Mouse (Mus musculus): ENCODE measurements around the gene Traf3. TPM values are rescaled to one million over a fixed set of nuclear protein-coding genes. Genes with fewer than 3 reads are reported as not detected.

Traf3 gene
- 10 to 100 TPM; 31.4 to 36.9 TPM for total RNA-seq (2021)
- long read RNA-seq, experiment 1, full-length matches to known transcripts = 2 of 19 reads
- long read RNA-seq, experiment 1, partial matches to known transcripts = 0 of 19 reads
- long read RNA-seq, experiment 1, other reads (novel, unspliced or antisense) = 17 of 19 reads
- long read RNA-seq, experiment 2, full-length matches to known transcripts = 2 of 15 reads
- long read RNA-seq, experiment 2, partial matches to known transcripts = 13 of 15 reads
- long read RNA-seq, experiment 2, other reads (novel, unspliced or antisense) = 0 of 15 reads

GRCm38 (mm10) chr12:111165831-111166591 lies at the start of gene Traf3:
TSS of gene Traf3 (plus strand) at chr12:111166370.
- peak; percentile 77 to 78 for DNase-seq (ENCODE audit: low spot score in 2 of 2)

- no peak for DNase-seq (ENCODE audit: low spot score in 2 of 2)
These were observed 46.6 kb upstream of the Traf3 start for GRCm38 (mm10) chr12:111119506-111120085.

GRCm38 (mm10) chr12:111120976-111121645 lies 45.1 kb upstream of the Traf3 start:
- no peak for DNase-seq (ENCODE audit: low spot score in 2 of 2)

GRCm38 (mm10) chr12:111122332-111122852 lies 43.8 kb upstream of the Traf3 start:
- no peak for DNase-seq (ENCODE audit: low spot score in 2 of 2)

- DNase-seq (ENCODE audit: low spot score in 2 of 2) = no peak
These were observed 41.4 kb upstream of the Traf3 start for GRCm38 (mm10) chr12:111124601-111125260.

GRCm38 (mm10) chr12:111125666-111126065 lies 40.5 kb upstream of the Traf3 start:
- DNase-seq (ENCODE audit: low spot score in 2 of 2) = no peak

- no peak for DNase-seq (ENCODE audit: low spot score in 2 of 2)
These were observed 32.0 kb upstream of the Traf3 start for GRCm38 (mm10) chr12:111134169-111134568.

- peak in 1 of 2 experiments; percentile 22 for DNase-seq (ENCODE audit: low spot score in 2 of 2)
These were observed 31.1 kb upstream of the Traf3 start for GRCm38 (mm10) chr12:111134791-111135733.

- no peak for DNase-seq (ENCODE audit: low spot score in 2 of 2)
These were observed 30.2 kb upstream of the Traf3 start for GRCm38 (mm10) chr12:111135953-111136352.

- DNase-seq (ENCODE audit: low spot score in 2 of 2) = no peak
These were observed 29.1 kb upstream of the Traf3 start for GRCm38 (mm10) chr12:111137079-111137478.

GRCm38 (mm10) chr12:111143005-111143508 lies 23.1 kb upstream of the Traf3 start:
- no peak for DNase-seq (ENCODE audit: low spot score in 2 of 2)

- peak in 1 of 2 experiments; percentile 46 for DNase-seq (ENCODE audit: low spot score in 2 of 2)
These were observed 22.6 kb upstream of the Traf3 start for GRCm38 (mm10) chr12:111143509-111144063.

GRCm38 (mm10) chr12:111144598-111144997 lies 21.6 kb upstream of the Traf3 start:
- DNase-seq (ENCODE audit: low spot score in 2 of 2) = no peak

GRCm38 (mm10) chr12:111145269-111145668 lies 20.9 kb upstream of the Traf3 start:
- no peak for DNase-seq (ENCODE audit: low spot score in 2 of 2)

- DNase-seq (ENCODE audit: low spot score in 2 of 2) = no peak
These were observed 16.5 kb upstream of the Traf3 start for GRCm38 (mm10) chr12:111149495-111150235.

GRCm38 (mm10) chr12:111150236-111150596 lies 16.0 kb upstream of the Traf3 start:
- no peak for DNase-seq (ENCODE audit: low spot score in 2 of 2)

GRCm38 (mm10) chr12:111151422-111152156 lies 14.6 kb upstream of the Traf3 start:
- no peak for DNase-seq (ENCODE audit: low spot score in 2 of 2)

GRCm38 (mm10) chr12:111152579-111152978 lies 13.6 kb upstream of the Traf3 start:
- DNase-seq (ENCODE audit: low spot score in 2 of 2) = no peak

Measured in gastrocnemius, postnatal 4 days (tissue).